Mouse (Mus musculus): ENCODE results near the gene Arhgef25.
A peak's percentile ranks its signal among the peaks of the same experiment; 100 is the strongest.
"Not testable (repeated sequence)": the region's sequence is repeated elsewhere in the genome, so short reads cannot be mapped to it uniquely, and the experiment has no call there.

Gene Arhgef25

GRCm38 (mm10) chr10:127204589-127204988 lies 14.7 kb upstream of the Arhgef25 start:
- DNase-seq (ENCODE audit: low spot score), result no peak

GRCm38 (mm10) chr10:127203106-127203505 lies 13.2 kb upstream of the Arhgef25 start:
- no peak for DNase-seq (ENCODE audit: low spot score)

- no peak for DNase-seq (ENCODE audit: low spot score)
Measured at GRCm38 (mm10) chr10:127200279-127200678, 10.4 kb upstream of the Arhgef25 start.

- no peak for DNase-seq (ENCODE audit: low spot score)
Measured at GRCm38 (mm10) chr10:127199474-127199873, 9.6 kb upstream of the Arhgef25 start.

- DNase-seq (ENCODE audit: low spot score), result no peak
Measured at GRCm38 (mm10) chr10:127199068-127199467, 9.2 kb upstream of the Arhgef25 start.

- no peak for DNase-seq (ENCODE audit: low spot score)
Measured at GRCm38 (mm10) chr10:127198492-127198891, 8.6 kb upstream of the Arhgef25 start.

GRCm38 (mm10) chr10:127197505-127198110 lies 7.7 kb upstream of the Arhgef25 start:
- no peak for DNase-seq (ENCODE audit: low spot score)

GRCm38 (mm10) chr10:127197104-127197503 lies 7.2 kb upstream of the Arhgef25 start:
- no peak for DNase-seq (ENCODE audit: low spot score)

- DNase-seq (ENCODE audit: low spot score), result peak; percentile 26
Measured at GRCm38 (mm10) chr10:127196392-127196791, 6.5 kb upstream of the Arhgef25 start.

GRCm38 (mm10) chr10:127195328-127196129 lies 5.6 kb upstream of the Arhgef25 start, which contains the start of gene Dtx3:
TSS of gene Dtx3 (minus strand) at chr10:127195728.
- DNase-seq (ENCODE audit: low spot score), result no peak

- DNase-seq (ENCODE audit: low spot score), result peak; percentile 52
Measured at GRCm38 (mm10) chr10:127194428-127195327, 4.8 kb upstream of the Arhgef25 start.

GRCm38 (mm10) chr10:127193011-127193410 lies 3.1 kb upstream of the Arhgef25 start:
- no peak for DNase-seq (ENCODE audit: low spot score)

GRCm38 (mm10) chr10:127192057-127192328 lies 2.1 kb upstream of the Arhgef25 start:
- not testable (repeated sequence) for DNase-seq (ENCODE audit: low spot score)

- no peak for DNase-seq (ENCODE audit: low spot score)
Measured at GRCm38 (mm10) chr10:127191191-127192056, 1.5 kb upstream of the Arhgef25 start.

GRCm38 (mm10) chr10:127190398-127191190 lies 711 bp upstream of the Arhgef25 start:
- DNase-seq (ENCODE audit: low spot score), result no peak

- peak; percentile 48 for DNase-seq (ENCODE audit: low spot score)
Measured at GRCm38 (mm10) chr10:127189116-127189650, 700 bp downstream of the Arhgef25 start.

- peak; percentile 43 for DNase-seq (ENCODE audit: low spot score)
Measured at GRCm38 (mm10) chr10:127188465-127189115, 1.3 kb downstream of the Arhgef25 start.

GRCm38 (mm10) chr10:127188079-127188453 lies 1.8 kb downstream of the Arhgef25 start:
- DNase-seq (ENCODE audit: low spot score), result no peak

- no peak for DNase-seq (ENCODE audit: low spot score)
Measured at GRCm38 (mm10) chr10:127187371-127188078, 2.4 kb downstream of the Arhgef25 start.
